Mouse (Mus musculus) limb, embryonic 10.5 days (tissue): ENCODE measurements around the gene Parg. TPM values are rescaled to one million over a fixed set of nuclear protein-coding genes. Genes with fewer than 3 reads are reported as not detected.
"Not testable (repeated sequence)": the region's sequence is repeated elsewhere in the genome, so short reads cannot be mapped to it uniquely, and the experiment has no call there.

Experiments used
- DNase-seq: peaks from one replicate; pipeline ENCODE4 v3.0.0-alpha.2; 2017; ENCODE audit warnings: low spot score
- H3K27ac ChIP-seq: fragments of 300-500 bp; sonication (generic); 2 replicates; pipeline ENCODE4 v1.5.1; 2016; ENCODE audit warnings: mild to moderate bottlenecking
- H3K27me3 ChIP-seq: fragments of 300-500 bp; sonication (generic); 2 replicates; pipeline ENCODE4 v1.6.1; 2016; ENCODE audit warnings: low read depth, mild to moderate bottlenecking; ENCODE audit not compliant: poor library complexity, severe bottlenecking
- H3K36me3 ChIP-seq: fragments of 300-500 bp; sonication (generic); 2 replicates; pipeline ENCODE4 v1.6.1; 2016; ENCODE audit warnings: mild to moderate bottlenecking, moderate library complexity
- H3K4me1 ChIP-seq: fragments of 300-500 bp; sonication (generic); 2 replicates; pipeline ENCODE4 v1.6.1; 2016
- H3K4me3 ChIP-seq: fragments of 300-500 bp; sonication (generic); 2 replicates; pipeline ENCODE4 v1.5.1; 2016; ENCODE audit warnings: mild to moderate bottlenecking, moderate library complexity
- H3K9me3 ChIP-seq: fragments of 300-500 bp; sonication (generic); replicated peaks from 2 replicates; pipeline ENCODE4 v1.6.1; 2016; ENCODE audit warnings: mild to moderate bottlenecking
- WGBS: fragments of 180-500 bp; shearing (Covaris S2); methylation state at CpG from one replicate; pipeline ENCODE4 v1.1.7; 2016; 5-methylcytosine and 5-hydroxymethylcytosine counted together
- polyA plus RNA-seq: library from polyadenylated mRNA; unstranded; fragments of >200 nt; fragmentation: Nextera tagmentation; extraction: Ambion mirVana; gene quantifications from 2 replicates; pipeline ENCODE4 v1.2.1, GENCODE M21; 2016

The Parg gene
- polyA plus RNA-seq, 1 experiment from 2014 or later, result 56.0 TPM

DNA sequence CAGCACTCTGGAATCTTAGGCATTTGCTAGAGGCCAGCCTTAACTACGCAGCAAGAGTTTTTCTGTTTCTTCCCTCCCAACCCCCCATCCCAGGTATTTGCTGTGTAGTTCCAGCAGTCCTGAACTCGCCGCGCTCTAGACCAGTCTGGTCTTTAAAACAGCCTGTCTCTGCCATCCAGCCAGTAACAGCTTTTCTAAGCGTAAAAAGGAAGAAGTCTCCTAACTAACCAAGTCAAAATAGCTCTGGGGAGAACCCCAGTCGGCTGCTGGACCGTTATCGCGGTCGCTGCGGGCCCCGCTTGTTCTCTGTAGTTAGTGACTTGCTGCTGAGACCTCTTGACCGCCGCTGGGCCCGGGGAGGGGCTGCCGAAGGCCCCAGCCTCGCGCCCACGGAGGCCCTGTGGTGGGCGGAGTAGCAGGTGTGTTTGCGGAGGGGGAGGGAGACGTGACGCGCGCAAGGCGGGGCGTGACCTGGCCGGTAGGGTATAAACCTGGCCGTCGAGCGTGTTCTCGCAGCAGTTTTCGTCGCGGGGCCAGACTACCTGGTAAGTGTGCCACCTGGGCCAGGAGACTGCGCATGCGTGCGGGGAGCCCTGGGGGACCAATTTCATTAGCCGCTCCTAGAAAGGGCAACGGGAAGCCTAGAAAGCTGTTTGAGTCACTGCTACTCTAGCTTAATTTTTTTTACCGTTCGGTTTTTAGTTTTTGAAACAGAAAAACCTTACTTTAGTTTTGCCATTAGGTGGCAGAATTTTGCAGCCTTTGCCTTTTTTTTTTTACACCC is 36.3 kb upstream of the Parg start:
- Histone ChIP-seq H3K27me3 (no peaks in the 10 kb centered on the region), H3K4me1 (peaks cover 19% of the 10 kb centered on the region), H3K36me3 (0 out of 2 replicates have a peak, but pooled peaks cover 3% of the 10 kb centered on the region), H3K4me3 (peak overlapping the region; percentile 59), H3K27ac (peak overlapping the region; percentile 81), H3K9me3 (no peaks in the 10 kb centered on the region)
- under 1% methylated on average over 42 of the region's 42 CpGs for WGBS
- peak; percentile 87 for DNase-seq

DNA sequence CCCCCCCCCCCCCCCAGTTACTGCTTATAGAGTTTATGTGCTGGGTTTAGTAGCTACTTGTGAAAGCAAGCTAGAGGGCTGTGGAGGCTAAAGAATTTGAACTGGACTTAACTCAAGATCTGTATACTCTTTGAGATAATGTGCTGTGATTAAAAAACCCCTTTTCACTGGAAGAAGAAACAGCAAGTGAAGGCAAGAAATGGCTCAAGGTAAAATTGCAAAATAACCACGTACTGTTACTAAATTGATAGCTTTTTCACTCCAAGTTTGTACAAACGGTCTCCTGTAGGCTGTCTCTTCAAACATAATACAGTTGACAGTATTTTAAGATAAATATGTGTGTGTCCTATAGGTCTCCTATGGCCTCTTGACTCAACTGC is 35.7 kb upstream of the Parg start:
- no peak for DNase-seq
- Histone ChIP-seq H3K27me3 (no peaks in the 10 kb centered on the region), H3K4me3 (peak overlapping the region; percentile 59), H3K27ac (no peak overlapping the region), H3K9me3 (no peaks in the 10 kb centered on the region), H3K4me1 (peaks cover 14% of the 10 kb centered on the region), H3K36me3 (peaks cover 5% of the 10 kb centered on the region)
- 79% methylated on average over 2 of the region's 2 CpGs for WGBS

DNA sequence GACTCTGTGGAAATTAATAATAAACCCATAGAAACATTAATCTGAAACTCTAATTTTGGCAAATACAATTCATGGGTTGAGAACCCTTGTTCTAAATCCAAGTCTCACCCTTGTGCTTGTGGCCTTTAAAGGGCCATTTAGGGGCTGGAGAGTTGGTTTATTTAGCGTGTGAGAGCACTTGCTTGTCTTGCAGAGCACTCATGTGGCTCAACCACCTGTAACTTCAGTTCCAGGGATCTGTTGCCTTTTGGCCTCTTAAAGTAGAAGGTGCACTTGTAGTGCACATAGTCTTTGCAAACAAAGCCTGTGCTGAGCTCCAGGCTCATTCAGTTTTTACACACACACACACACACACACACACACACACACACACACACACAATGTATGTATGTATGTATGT is 34.9 kb upstream of the Parg start:
- Histone ChIP-seq H3K36me3 (peaks cover 11% of the 10 kb centered on the region), H3K9me3 (no peaks in the 10 kb centered on the region), H3K4me3 (no peak overlapping the region), H3K27ac (no peak overlapping the region), H3K4me1 (peaks cover 12% of the 10 kb centered on the region), H3K27me3 (no peaks in the 10 kb centered on the region)
- WGBS, result 77% methylated on average over 1 of the region's 1 CpGs
- DNase-seq, result no peak

DNA sequence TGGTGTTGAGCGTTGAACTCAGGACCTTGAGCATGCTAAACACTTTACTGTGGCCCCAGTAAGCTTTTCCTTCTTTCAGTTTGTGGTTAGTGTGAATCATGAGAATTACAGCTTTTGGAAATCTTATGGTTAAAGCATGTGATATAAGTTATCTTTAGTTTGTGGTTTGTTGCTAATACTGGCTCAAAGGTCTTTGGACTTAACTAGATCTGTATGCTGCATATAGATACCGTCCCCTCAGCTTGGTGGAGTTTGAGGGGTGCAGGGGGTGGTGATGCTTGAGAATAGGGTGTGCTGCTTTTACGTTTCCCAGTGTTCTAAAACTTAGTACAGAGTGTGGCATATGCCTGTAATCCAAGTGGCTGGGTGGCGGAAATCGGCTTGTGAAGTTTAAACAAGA is 34.4 kb upstream of the Parg start:
- Histone ChIP-seq H3K36me3 (peaks cover 14% of the 10 kb centered on the region), H3K9me3 (no peaks in the 10 kb centered on the region), H3K27me3 (no peaks in the 10 kb centered on the region), H3K4me1 (peaks cover 12% of the 10 kb centered on the region), H3K4me3 (no peak overlapping the region), H3K27ac (no peak overlapping the region)
- no peak for DNase-seq
- 92% methylated on average over 5 of the region's 5 CpGs for WGBS

DNA sequence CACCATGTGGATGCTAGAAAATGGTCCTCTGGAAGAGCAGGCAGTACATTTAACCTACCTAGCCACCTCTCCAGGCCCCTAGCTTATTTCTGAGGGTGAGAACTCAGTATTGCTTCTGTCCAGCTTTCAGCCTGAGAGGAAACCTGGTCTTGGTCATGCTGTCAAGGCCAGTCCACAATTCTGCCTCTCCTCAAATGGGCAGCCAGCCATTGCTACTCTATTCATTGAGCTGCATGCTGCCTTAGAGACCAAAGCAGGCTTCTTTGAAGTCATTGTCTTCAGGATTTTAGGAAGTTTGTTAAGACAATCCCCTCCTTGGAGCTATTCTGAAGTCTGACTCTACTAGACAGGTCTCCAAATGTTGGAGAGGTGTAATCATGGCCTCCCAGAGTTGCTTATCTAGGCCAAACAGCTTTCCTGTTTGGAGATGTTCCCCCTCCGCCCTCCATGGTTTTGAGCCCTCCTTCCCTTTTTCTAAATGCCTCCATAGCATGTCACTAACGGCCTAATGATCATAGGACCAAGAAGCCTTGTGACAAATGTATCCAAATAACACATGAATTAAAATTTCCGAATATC is 33.0 kb upstream of the Parg start:
- Histone ChIP-seq H3K4me1 (peaks cover 12% of the 10 kb centered on the region), H3K27me3 (no peaks in the 10 kb centered on the region), H3K4me3 (no peak overlapping the region), H3K36me3 (peaks cover 28% of the 10 kb centered on the region), H3K27ac (no peak overlapping the region), H3K9me3 (no peaks in the 10 kb centered on the region)
- DNase-seq, result no peak
- 79% methylated on average over 3 of the region's 3 CpGs for WGBS

DNA sequence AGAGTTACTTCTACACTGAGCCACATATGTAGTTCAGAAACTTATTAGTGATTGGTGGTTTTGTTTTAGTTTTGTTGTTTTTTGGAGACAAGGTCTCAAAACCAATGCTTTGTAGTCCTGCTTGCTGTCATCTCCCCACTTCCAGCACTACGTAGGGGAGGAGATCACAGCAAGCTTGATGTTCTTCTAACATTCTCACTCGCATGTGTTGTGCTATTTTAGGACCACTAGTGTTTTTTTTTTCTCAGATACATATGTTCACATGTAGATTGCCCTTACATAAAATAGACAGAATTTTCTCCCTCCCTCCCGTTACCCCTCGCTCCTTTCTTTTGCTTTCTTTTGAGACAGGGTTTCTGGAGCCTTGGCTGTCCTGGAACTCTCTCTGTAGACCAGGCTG is 31.6 kb upstream of the Parg start:
- Histone ChIP-seq H3K27ac (no peak overlapping the region), H3K36me3 (peaks cover 42% of the 10 kb centered on the region), H3K4me3 (no peak overlapping the region), H3K27me3 (no peaks in the 10 kb centered on the region), H3K4me1 (peaks cover 7% of the 10 kb centered on the region), H3K9me3 (no peaks in the 10 kb centered on the region)
- 86% methylated on average over 4 of the region's 4 CpGs for WGBS
- DNase-seq, result no peak

DNA sequence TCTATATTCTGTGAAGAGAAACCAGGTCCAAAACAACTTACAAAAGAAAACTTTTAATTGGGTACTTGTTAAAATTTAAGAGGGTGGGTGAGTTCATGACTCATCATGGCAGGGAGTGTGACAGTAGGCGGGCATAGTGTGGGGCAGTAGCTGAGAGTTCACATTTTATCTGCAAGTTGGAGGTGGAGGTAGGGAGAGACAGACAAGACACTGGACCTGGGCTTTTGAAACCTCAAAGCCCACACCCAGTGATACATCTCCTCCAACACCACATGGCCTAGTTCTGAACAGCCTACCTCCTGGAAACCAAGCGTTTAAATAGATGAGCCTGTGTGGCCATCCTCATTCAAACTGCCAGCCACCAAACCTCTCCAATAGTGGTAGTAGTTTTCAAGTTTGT is 26.4 kb upstream of the Parg start:
- H3K27ac ChIP-seq, result no peak overlapping the region
- no peak for DNase-seq
- H3K4me1 ChIP-seq, result no peaks in the 10 kb centered on the region
- H3K9me3 ChIP-seq, result no peaks in the 10 kb centered on the region
- H3K36me3 ChIP-seq, result peaks cover 69% of the 10 kb centered on the region
- H3K27me3 ChIP-seq, result no peaks in the 10 kb centered on the region
- H3K4me3 ChIP-seq, result no peak overlapping the region
- WGBS, result 94% methylated on average over 2 of the region's 2 CpGs

DNA sequence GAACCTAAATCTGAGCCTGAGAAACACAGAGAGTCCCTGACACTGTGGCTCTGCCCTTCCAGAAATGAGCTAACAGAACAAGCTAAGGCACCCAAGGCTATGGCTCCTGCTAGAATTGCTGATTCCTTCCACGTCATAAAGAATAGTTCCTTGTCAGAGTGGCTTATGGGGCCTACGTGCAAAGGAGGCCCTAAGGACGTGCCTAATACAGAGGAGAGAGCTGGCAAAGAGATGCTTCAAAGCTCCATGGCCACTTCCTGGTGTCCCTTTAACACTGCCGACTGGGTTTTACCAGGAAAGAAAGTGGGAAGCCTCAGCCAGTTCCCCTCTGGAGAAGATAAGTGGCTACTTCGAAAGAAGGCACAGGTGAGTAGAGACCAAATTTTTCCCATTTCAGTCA is 25.2 kb upstream of the Parg start:
- peaks cover 75% of the 10 kb centered on the region for H3K36me3 ChIP-seq
- not testable (repeated sequence) for H3K9me3 ChIP-seq, H3K27ac ChIP-seq, H3K27me3 ChIP-seq, DNase-seq, H3K4me1 ChIP-seq, H3K4me3 ChIP-seq
- 90% methylated on average over 5 of the region's 5 CpGs for WGBS

DNA sequence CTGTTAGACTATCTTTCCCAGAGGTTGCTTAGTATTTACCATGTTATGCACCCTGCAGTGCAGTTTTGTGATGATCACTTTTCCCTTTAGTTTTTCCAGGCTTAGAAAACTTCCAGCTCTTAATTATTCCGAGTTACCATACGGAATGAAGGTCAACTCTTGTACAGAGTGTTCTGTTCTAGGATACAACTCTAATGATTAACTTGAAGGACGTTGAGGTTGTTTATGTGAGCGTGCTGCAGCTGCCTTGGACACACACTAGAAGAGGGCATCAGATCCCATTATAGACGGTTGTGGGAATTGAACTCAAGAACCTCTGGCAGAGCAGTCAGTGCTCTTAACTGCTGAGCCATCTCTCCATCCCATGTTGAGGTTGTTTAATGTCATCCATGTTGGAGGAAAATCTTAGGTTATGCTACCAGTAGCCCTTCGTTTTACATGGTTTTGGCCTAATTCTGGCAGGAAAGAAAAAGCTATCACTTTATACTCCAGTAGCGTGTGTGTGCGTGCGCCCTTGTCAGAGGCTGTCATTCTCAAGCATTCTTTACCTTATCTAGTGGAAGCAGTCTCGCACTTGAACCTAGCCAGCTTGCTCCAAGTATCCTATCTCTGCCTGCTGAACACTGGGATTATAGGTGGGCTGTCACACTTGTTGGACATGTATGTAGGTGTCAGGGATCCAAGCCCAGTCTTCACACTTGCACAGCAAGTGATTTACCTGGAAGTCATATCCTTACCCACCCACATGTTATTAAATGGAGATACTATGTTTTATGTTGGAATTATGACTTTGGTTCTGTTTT is 22.2 kb upstream of the Parg start:
- peaks cover 75% of the 10 kb centered on the region for H3K36me3 ChIP-seq
- H3K27me3 ChIP-seq, result no peaks in the 10 kb centered on the region
- H3K27ac ChIP-seq, result no peak overlapping the region
- H3K9me3 ChIP-seq, result no peaks in the 10 kb centered on the region
- DNase-seq, result no peak
- no peak overlapping the region for H3K4me3 ChIP-seq
- no peaks in the 10 kb centered on the region for H3K4me1 ChIP-seq
- WGBS, result 93% methylated on average over 10 of the region's 10 CpGs

DNA sequence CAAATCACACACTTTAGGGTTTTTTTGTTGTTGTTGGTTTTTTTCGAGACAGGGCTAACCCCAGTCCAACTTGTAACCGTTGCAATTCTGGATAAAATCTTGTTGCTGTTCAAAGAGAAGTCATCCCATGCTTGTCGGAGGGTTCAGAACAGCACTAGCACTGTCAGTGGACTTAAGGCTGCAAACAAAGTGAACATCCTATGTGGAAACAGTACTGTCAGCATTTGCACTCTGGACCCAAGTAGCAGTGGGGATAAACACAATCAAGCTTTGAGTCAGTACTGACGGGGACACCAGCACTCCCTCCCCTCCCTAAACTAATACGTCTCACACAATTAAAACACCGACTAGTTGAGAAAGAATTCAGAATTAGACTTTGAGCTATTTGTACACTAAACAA is 20.9 kb upstream of the Parg start:
- H3K27me3 ChIP-seq, result no peaks in the 10 kb centered on the region
- DNase-seq, result no peak
- H3K27ac ChIP-seq, result no peak overlapping the region
- H3K9me3 ChIP-seq, result no peaks in the 10 kb centered on the region
- no peak overlapping the region for H3K4me3 ChIP-seq
- peaks cover 75% of the 10 kb centered on the region for H3K36me3 ChIP-seq
- no peaks in the 10 kb centered on the region for H3K4me1 ChIP-seq
- WGBS, result 85% methylated on average over 6 of the region's 6 CpGs

DNA sequence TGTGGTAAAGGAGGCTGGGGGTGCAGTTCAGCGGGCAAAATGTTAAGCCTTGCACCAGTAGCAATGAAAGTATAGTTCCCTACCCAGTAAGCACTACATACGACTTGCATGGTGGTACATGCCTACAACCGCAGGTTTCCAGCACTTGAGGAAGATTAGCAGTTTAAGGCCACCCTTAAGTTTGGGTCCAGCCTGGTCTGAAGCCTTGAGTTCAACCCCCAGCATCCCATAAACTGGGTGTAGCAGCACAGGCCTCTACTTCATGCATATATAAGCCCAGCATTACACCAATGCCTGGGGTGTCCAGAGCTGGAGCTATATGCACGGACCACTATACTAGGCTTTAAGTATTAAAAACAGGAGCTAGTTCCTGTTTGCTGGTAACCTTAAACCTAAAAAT is 17.9 kb upstream of the Parg start:
- WGBS, result 93% methylated on average over 4 of the region's 4 CpGs
- Histone ChIP-seq H3K27ac (no peak overlapping the region), H3K9me3 (no peaks in the 10 kb centered on the region), H3K4me3 (no peak overlapping the region), H3K36me3 (peaks cover 94% of the 10 kb centered on the region), H3K4me1 (no peaks in the 10 kb centered on the region), H3K27me3 (no peaks in the 10 kb centered on the region)
- no peak for DNase-seq

DNA sequence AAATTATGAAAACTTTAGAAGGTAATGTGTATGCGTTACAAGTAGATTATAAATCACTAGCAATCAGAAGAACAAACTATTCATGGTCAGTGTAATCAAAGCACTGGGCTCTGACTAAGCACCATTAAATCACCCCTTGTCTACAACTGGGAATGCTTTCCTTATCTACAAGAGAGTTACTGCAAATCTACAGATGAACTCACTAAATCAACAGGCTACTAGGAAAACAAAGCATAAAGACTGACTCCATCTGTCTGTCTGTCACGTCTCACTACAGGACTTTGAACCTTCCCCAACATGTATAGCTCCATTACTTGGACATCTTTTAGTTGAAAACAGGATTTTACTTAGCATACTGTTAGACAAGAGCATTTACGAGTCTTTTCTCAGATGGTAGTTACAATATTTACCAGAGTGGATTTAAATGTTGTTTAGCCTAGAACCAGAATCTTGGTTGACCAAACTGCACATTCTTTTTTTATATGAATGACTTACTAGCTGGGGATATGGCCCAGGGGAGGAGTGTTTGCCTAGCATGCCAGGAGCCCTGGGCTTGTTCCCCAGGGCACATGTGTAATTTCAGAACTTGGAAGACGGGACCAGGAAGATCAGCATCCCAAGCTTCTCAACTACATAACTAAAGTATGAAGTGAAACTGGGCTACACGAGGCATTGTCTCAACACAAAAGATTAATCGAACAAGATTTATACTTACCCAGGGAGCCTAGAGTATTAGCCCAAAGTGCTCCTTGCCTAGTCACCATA is 10.9 kb upstream of the Parg start:
- no peaks in the 10 kb centered on the region for H3K4me1 ChIP-seq
- no peak overlapping the region for H3K27ac ChIP-seq
- no peaks in the 10 kb centered on the region for H3K9me3 ChIP-seq
- no peak overlapping the region for H3K4me3 ChIP-seq
- peaks cover 99% of the 10 kb centered on the region for H3K36me3 ChIP-seq
- no peak for DNase-seq
- H3K27me3 ChIP-seq, result no peaks in the 10 kb centered on the region
- WGBS, result 93% methylated on average over 6 of the region's 6 CpGs
